Mouse (Mus musculus) left cerebral cortex, postnatal 10 days (tissue): ENCODE data around the gene Gm28036. TPM values are rescaled to one million over a fixed set of nuclear protein-coding genes. Genes with fewer than 3 reads are reported as not detected.

Experiments used
- DNase-seq, 2 experiments: peaks; one replicate each; pipeline ENCODE4 v3.0.0; 2021 to 2022; ENCODE audit warnings: low spot score in 2 of 2, mixed read lengths in 1 of 2; ENCODE audit errors: extremely low spot score in 1 of 2
- intact Hi-C: fragments of 180-260 bp; cut with DNase I; formaldehyde crosslinking; loops from one replicate; pipeline ENCODE4 v1.15.1; 2025
- total RNA-seq, 2 experiments: library from RNA; stranded (reverse); gene quantifications; 2 replicates each; pipeline ENCODE4 v1.2.3; 2021

Gene Gm28036
- total RNA-seq, 2 experiments from 2014 or later: 23.4 to 28.0 TPM

GRCm38 (mm10) chr2:156091926-156092325 lies 35.0 kb downstream of the Gm28036 start:
- no peak for DNase-seq
- intact Hi-C loops: no loop called here

- intact Hi-C loops: no loop called here
- no peak for DNase-seq
Observed at GRCm38 (mm10) chr2:156089799-156090198, 37.1 kb downstream of the Gm28036 start.

- intact Hi-C loops: no loop called here
- DNase-seq: no peak
Observed at GRCm38 (mm10) chr2:156087391-156088110, 39.3 kb downstream of the Gm28036 start.

GRCm38 (mm10) chr2:156084541-156084940 lies 42.4 kb downstream of the Gm28036 start:
- intact Hi-C loops: no loop called here
- DNase-seq: no peak

- no peak for DNase-seq
- intact Hi-C loops: no loop called here
Observed at GRCm38 (mm10) chr2:156080391-156080790, 46.5 kb downstream of the Gm28036 start.

GRCm38 (mm10) chr2:156079674-156080073 lies 47.2 kb downstream of the Gm28036 start:
- DNase-seq: peak in 1 of 2 experiments; percentile 18
- intact Hi-C loops: no loop called here

- DNase-seq: peak in 1 of 2 experiments; percentile 15
- intact Hi-C loops: no loop called here
Observed at GRCm38 (mm10) chr2:156079183-156079560, 47.7 kb downstream of the Gm28036 start.

- intact Hi-C loops: no loop called here
Observed at GRCm38 (mm10) chr2:156078421-156079182, 48.3 kb downstream of the Gm28036 start.

GRCm38 (mm10) chr2:156077461-156077860 lies 49.4 kb downstream of the Gm28036 start:
- peak in 1 of 2 experiments; percentile 13 for DNase-seq
- intact Hi-C loops: no loop called here

More at GRCm38 (mm10) chr2:156078421-156079182, 48.3 kb downstream of the Gm28036 start:
- no peak for DNase-seq

- peak in 1 of 2 experiments; percentile 22 for DNase-seq
- intact Hi-C loops: no loop called here
Observed at GRCm38 (mm10) chr2:156073725-156074124, 53.2 kb downstream of the Gm28036 start.

- intact Hi-C loops: no loop called here
- no peak for DNase-seq
Observed at GRCm38 (mm10) chr2:156071236-156071635, 55.7 kb downstream of the Gm28036 start.

- intact Hi-C loops: no loop called here
- DNase-seq: peak in 1 of 2 experiments; percentile 47
Observed at GRCm38 (mm10) chr2:156067916-156068315, 59.0 kb downstream of the Gm28036 start.

- intact Hi-C loops: no loop called here
- no peak for DNase-seq
Observed at GRCm38 (mm10) chr2:156066126-156066525, 60.8 kb downstream of the Gm28036 start.

GRCm38 (mm10) chr2:156065099-156066041 lies 61.5 kb downstream of the Gm28036 start, which contains the start of gene Spag4:
Gene Spag4 (plus strand): TSS chr2:156065175.
- intact Hi-C loops: no loop called here
- peak; percentile 43 to 80 for DNase-seq

- intact Hi-C loops: no loop called here
- DNase-seq: no peak
Observed at GRCm38 (mm10) chr2:156052816-156053215, 74.1 kb downstream of the Gm28036 start, which contains the start of gene Fer1l4. Gene Fer1l4 (minus strand): TSS chr2:156052947.

- intact Hi-C loops: no loop called here
- DNase-seq: no peak
Observed at GRCm38 (mm10) chr2:156047929-156048328, 79.0 kb downstream of the Gm28036 start.

- intact Hi-C loops: no loop called here
- no peak for DNase-seq
Observed at GRCm38 (mm10) chr2:156042903-156043302, 84.0 kb downstream of the Gm28036 start.

GRCm38 (mm10) chr2:156039390-156039789 lies 87.5 kb downstream of the Gm28036 start:
- intact Hi-C loops: no loop called here
- DNase-seq: no peak

GRCm38 (mm10) chr2:156025482-156025881 lies 101.4 kb downstream of the Gm28036 start:
- no peak for DNase-seq
- intact Hi-C loops: no loop called here
